Mouse (Mus musculus): Measurements from ENCODE around the gene Rdh12. TPM values are rescaled to one million over a fixed set of nuclear protein-coding genes. Genes with fewer than 3 reads are reported as not detected.

Gene Rdh12
- polyA plus RNA-seq, 1 experiment from 2014 or later, result 1.2 TPM

Other genes with a start within 250 kb of the Rdh12 start
- gene Tmem229b, start 201.3 kb upstream of the Rdh12 start, polyA plus RNA-seq (2014; fragmentation: Nextera tagmentation; extraction: Ambion mirVana), result 5.7 and 6.7 TPM in 2 replicates
- 6.7 and 6.8 TPM in 2 replicates for gene Plekhh1, start 179.8 kb upstream of the Rdh12 start, polyA plus RNA-seq (2014; fragmentation: Nextera tagmentation; extraction: Ambion mirVana)
- 27.3 and 33.5 TPM in 2 replicates for gene Pigh, start 119.3 kb upstream of the Rdh12 start, polyA plus RNA-seq (2014; fragmentation: Nextera tagmentation; extraction: Ambion mirVana)
- gene Arg2, start 78.1 kb upstream of the Rdh12 start, polyA plus RNA-seq (2014; fragmentation: Nextera tagmentation; extraction: Ambion mirVana), result 0.46 and 0.91 TPM in 2 replicates
- gene Vti1b, start 36.2 kb upstream of the Rdh12 start, polyA plus RNA-seq (2014; fragmentation: Nextera tagmentation; extraction: Ambion mirVana), result 85.4 and 94.7 TPM in 2 replicates
- gene Rdh11, start 16.6 kb upstream of the Rdh12 start, polyA plus RNA-seq (2014; fragmentation: Nextera tagmentation; extraction: Ambion mirVana), result 38.5 and 39.6 TPM in 2 replicates
- gene Zfyve26, start 87.4 kb downstream of the Rdh12 start, polyA plus RNA-seq (2014; fragmentation: Nextera tagmentation; extraction: Ambion mirVana), result 12.5 and 17.9 TPM in 2 replicates
- gene Rad51b, start 88.4 kb downstream of the Rdh12 start, polyA plus RNA-seq (2014; fragmentation: Nextera tagmentation; extraction: Ambion mirVana), result 10.0 and 10.3 TPM in 2 replicates